ENCODE assay signal across 11 mouse cellular contexts in the genomic region with DNA sequence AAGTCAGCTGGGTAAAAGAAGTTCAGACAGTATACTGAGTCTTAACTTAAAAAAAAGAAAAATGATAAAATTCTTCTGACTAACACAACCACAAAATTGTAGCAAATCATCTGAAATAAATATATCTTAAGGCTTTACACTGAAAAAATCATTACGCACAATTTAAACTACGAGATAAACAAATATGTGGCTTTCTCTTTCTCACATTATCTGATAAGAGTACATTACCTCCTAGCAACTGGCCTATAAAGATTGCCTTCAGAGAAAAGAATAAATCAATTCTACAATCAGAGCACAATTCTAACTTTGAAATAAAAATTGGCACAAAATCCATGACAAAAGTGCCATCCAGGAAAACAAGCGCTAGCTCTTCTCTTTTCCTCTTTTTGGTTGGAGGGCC. TPM values are rescaled to one million over a fixed set of nuclear protein-coding genes. Genes with fewer than 3 reads are reported as not detected.
DNase-seq lines count a peak whose midpoint lies in the region; ATAC-seq and TF ChIP-seq lines count a peak whose summit lies in the region.
"Had no signal": no experiment of that assay in that cellular context is flagged by ENCODE, and none has a peak within 500 bp of the region (broad histone marks: within the 10 kb centered on the region; RNA-seq: fewer than 3 reads in every experiment).

No protein-coding gene starts in this region.

- intact Hi-C loops in gastrocnemius, adult 2 months (cut with DNase I), result loop anchor here (10.0 kb wide), 1 partner anchor 304 kb away; a partner anchor contains a TSS

- no peak overlapping the region for H3K9ac ChIP-seq in liver, embryonic 16.5 days (ENCODE audit: low read depth, low read length)

- H3K9me3 ChIP-seq in hindbrain, embryonic 10.5 days, result 0 out of 2 replicates have a peak, but pooled peaks cover 2% of the 10 kb centered on the region
- H3K9me3 ChIP-seq in liver, embryonic 16.5 days (replicated peaks; ENCODE audit: control insufficient read depth, low read length), result no peaks in the 10 kb centered on the region

- peaks cover 18% of the 10 kb centered on the region for H3K4me1 ChIP-seq in hindbrain, embryonic 10.5 days (replicated peaks)
- H3K4me1 ChIP-seq in liver, embryonic 16.5 days (ENCODE audit: control insufficient read depth, low read depth, low read length), result peaks cover 6% of the 10 kb centered on the region

- WGBS in hindbrain, embryonic 10.5 days, result 86% methylated on average over 3 of the region's 3 CpGs
- WGBS in liver, embryonic 16.5 days (ENCODE audit: insufficient replicate concordance), result 39% methylated on average over 3 of the region's 3 CpGs

- H3K36me3 ChIP-seq in hindbrain, embryonic 10.5 days, result 0 out of 2 replicates have a peak, but pooled peaks cover 6% of the 10 kb centered on the region
- H3K36me3 ChIP-seq in liver, embryonic 16.5 days (ENCODE audit: control insufficient read depth, insufficient read depth), result no peaks in the 10 kb centered on the region

- no peak for ATAC-seq in liver, embryonic 16.5 days (ENCODE audit: low read depth)

- no peak for TF ChIP-seq CTCF in gastrocnemius, adult 2 months (IDR thresholded peaks at IDR 0.05)

- H3K4me2 ChIP-seq in liver, embryonic 16.5 days (ENCODE audit: low read depth, low read length), result peak overlapping the region; percentile 98

- H3K27ac ChIP-seq in gastrocnemius, adult 2 months, result peak overlapping the region; percentile 95
- H3K27ac ChIP-seq in hindbrain, embryonic 10.5 days, result peak overlapping the region; percentile 95; the same call in 1 of the 2 replicates
- H3K27ac ChIP-seq in liver, embryonic 16.5 days (ENCODE audit: low read length), result no peak overlapping the region

- DNase-seq in gastrocnemius, adult 2 months, result no peak
- no peak for DNase-seq in gastrocnemius, postnatal 25 days
- peak; percentile 4 for DNase-seq in 3T3-L1 (ENCODE audit: low read depth, low spot score)
- DNase-seq in hindbrain, embryonic 10.5 days (ENCODE audit: low spot score), result no peak
- DNase-seq in testis, postnatal 14 days (ENCODE audit: low spot score), result no peak
- DNase-seq in retina, embryonic 14.5 days (ENCODE audit: low spot score), result no peak
- DNase-seq in thymus, postnatal 4 days, result no peak

- peak overlapping the region; percentile 95 for H3K4me3 ChIP-seq in gastrocnemius, adult 2 months
- H3K4me3 ChIP-seq in hindbrain, embryonic 10.5 days, result peak overlapping the region; percentile 92
- peak overlapping the region; percentile 85 for H3K4me3 ChIP-seq in liver, embryonic 16.5 days (ENCODE audit: low read depth, low read length)

- peaks cover 10% of the 10 kb centered on the region; the same call in 1 of the 2 replicates for H3K27me3 ChIP-seq in hindbrain, embryonic 10.5 days (ENCODE audit: insufficient read depth, poor library complexity, severe bottlenecking)
- H3K27me3 ChIP-seq in liver, embryonic 16.5 days (ENCODE audit: control insufficient read depth, insufficient read depth, low read depth, low read length), result no peaks in the 10 kb centered on the region

RNA-seq across cellular contexts. Expression of a gene that starts 1.9 kb away (rescaled TPM):
- 10 to 100 TPM; 18.6 to 21.6 TPM for total RNA-seq in gastrocnemius, adult 2 months (2021)
- 10 to 100 TPM; 15.9 to 17.3 TPM for total RNA-seq in gastrocnemius, postnatal 25 days (2021)
- 26.6 and 29.8 TPM in 2 replicates for polyA plus RNA-seq in hindbrain, embryonic 10.5 days (2016; fragmentation: Nextera tagmentation; extraction: Ambion mirVana)
- polyA plus RNA-seq in liver, embryonic 16.5 days (2015; fragmentation: Nextera tagmentation; extraction: Ambion mirVana), result 6.4 and 7.0 TPM in 2 replicates

RNA-seq across cellular contexts. Expression of a gene that starts 25.1 kb away (rescaled TPM):
- not detected for total RNA-seq in gastrocnemius, adult 2 months (2021)
- total RNA-seq in gastrocnemius, postnatal 25 days (2021), result not detected
- 0.42 and 1.2 TPM in 2 replicates for polyA plus RNA-seq in hindbrain, embryonic 10.5 days (2016; fragmentation: Nextera tagmentation; extraction: Ambion mirVana)
- 5.0 and 5.1 TPM in 2 replicates for polyA plus RNA-seq in liver, embryonic 16.5 days (2015; fragmentation: Nextera tagmentation; extraction: Ambion mirVana)
- total RNA-seq: adrenal gland, adult 2 months; left cerebral cortex, postnatal 36 days had no signal
- polyA plus RNA-seq: adrenal gland, adult 2 months; spleen, adult 2 months had no signal
